Mouse (Mus musculus): ENCODE measurements around the gene Chek2. TPM values are rescaled to one million over a fixed set of nuclear protein-coding genes. Genes with fewer than 3 reads are reported as not detected.

Gene Chek2
- total RNA-seq (2023), result 1 to 10 TPM; 6.7 to 9.7 TPM

DNA sequence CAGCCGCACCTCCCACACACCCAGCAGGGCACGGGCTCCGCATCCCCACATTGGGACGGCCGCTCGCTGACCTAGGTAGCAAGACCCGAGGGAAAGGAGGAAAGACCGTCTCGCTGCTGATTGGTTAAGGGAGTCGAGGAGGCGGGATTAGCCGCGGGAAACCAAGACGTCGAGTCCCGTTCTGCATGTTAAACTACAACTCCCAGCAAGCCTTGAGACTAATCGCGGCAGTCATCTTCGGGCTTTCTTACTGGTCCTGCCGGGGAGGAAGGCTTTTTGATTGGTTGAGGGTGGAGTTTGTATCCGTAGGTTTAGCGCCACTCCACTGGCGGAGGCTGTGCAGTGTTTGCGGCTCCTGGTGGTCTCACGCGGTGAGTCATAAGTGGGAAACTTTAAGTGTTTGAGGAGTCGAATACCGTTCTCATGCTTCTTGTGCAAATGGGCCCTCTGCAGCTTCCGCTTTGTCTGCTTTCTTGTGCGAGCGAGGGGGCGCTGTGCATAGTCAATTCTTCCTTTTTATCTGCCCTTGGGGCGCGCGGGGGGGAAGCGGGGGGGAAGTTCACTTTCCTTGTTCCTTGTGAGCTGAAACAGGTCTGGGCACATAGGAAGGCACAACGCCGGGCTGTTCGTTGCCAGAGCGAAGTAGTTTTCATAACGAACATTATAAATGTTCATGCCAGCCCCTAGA is at the start of gene Chek2, which contains the start of gene Hscb:
TSS of gene Chek2 (plus strand) at position 302 of the 688 bp plus-strand sequence.
TSS of gene Hscb (minus strand) at position 100 of the 688 bp plus-strand sequence.

DNA sequence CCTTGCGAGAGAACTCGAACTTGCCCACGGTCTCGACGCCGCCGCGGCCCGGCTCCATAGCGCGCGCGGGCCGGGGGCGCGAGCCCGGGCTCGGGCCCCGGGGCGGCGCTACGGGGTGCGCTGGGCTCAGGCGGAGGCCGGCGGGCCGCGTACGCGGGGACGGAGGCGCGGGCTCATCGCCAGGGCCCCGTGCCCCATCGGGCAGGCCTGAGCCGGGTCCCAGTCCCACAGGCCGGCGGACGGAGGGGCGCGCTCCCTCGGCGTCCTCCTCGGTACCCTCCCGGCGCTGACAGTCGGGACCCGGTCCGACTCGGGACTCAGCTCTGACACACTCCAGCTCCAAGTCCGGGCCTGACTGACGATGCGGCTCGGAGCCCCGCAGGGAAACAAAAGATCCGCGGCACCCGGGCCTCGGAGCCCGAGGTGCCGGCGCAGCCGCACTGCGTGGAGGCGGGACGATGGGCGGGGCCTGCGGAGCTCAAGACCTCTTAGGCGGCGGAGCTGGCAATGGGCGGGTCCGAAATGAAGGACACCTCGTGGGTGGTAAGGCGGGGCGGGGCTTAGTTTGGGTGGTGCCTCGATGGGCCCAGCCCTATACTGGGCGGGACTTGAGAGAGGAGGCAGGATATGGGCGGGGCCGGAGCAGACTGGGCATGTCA is 30.0 kb upstream of the Chek2 start, which contains the start of gene Ulk1:
TSS of gene Ulk1 (minus strand) at position 431 of the 659 bp plus-strand sequence.

DNA sequence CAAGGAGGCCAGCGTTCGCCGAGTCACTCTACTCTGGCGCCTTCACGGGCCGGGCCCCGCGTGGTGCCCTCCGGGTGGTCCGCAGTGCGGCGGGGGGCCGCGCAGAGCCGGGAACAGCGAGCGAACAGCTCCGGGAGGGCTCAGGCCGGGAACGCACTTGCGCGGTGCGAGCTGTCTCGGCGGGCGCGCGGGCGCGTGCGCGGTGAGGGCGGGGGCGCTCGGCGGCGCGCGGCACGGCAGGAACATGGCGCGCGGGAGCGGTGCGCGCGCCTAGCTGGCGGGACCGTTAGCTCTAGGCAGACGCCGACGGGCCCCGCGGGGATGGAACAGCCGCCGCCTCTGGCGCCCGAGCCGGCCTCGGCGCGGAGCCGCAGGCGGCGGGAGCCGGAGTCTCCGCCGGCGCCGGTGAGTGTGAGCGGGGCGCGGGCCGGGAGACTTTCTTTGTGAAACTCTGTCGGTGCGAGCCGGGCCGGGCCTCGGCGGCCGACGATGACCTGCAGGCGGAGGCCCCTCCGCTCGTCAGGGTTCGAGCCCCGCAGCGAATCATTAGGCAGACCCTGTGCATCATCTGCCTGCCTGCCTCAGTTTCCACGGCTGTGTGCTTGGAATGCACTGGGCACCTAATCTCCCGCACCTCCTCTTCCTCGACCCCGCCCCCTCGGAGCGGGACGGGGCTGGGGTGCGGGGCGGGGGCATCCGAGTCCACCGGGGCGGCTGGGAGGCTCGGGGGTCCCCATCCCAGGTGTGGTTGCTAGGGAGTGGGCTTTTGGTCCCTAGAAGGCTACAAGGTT is 40.0 kb downstream of the Chek2 start, which contains the start of gene Ttc28:
TSS of gene Ttc28 (plus strand) at position 220 of the 791 bp plus-strand sequence.

Other genes with a start within 250 kb of the Chek2 start
- 10 to 100 TPM; 28.9 to 42.5 TPM for gene Noc4l, start 186.6 kb upstream of the Chek2 start, total RNA-seq (2023)
- 10 to 100 TPM; 23.6 to 28.8 TPM for gene Ddx51, start 186.5 kb upstream of the Chek2 start, total RNA-seq (2023)
- gene Ep400, start 69.3 kb upstream of the Chek2 start, total RNA-seq (2023), result 100 to 1,000 TPM; 170 to 179 TPM
- gene Pus1, start 59.3 kb upstream of the Chek2 start, total RNA-seq (2023), result 10 to 100 TPM; 20.6 to 21.8 TPM
- gene Ulk1, start 29.9 kb upstream of the Chek2 start, total RNA-seq (2023), result 100 to 1,000 TPM; 122 to 130 TPM
- 10 to 100 TPM; 19.1 to 22.1 TPM for gene Hscb, start 202 bp upstream of the Chek2 start, total RNA-seq (2023)
- gene Ttc28, start 39.8 kb downstream of the Chek2 start, total RNA-seq (2023), result 1 to 10 TPM; 4.0 to 5.1 TPM

All from monocyte, adult 59 days (primary cell).